Mouse (Mus musculus): Measurements from ENCODE around the gene Hspb7.

DNA sequence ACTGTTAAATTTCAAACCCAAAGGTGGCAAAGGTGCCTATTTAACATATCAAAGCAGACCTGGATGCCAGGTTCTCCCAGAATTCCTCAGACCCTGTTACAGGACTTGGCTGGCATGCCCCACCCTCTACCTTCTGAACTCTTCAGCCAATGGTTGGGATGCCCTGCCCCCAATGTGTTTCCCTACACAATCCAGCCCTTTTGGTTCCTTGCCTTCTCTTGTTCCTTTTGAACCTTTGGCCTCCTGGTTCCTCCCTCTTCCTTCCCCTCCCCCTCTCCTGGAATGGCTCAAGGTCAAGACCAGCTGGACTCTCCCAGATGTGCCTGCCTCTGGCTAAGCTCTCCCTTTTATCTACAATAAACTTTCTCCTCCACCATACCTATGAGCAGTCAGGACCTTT is 20.3 kb downstream of the Hspb7 start:
- TF ChIP-seq TAL1 (IDR thresholded peaks at IDR 0.05; ENCODE audit: low read length) (no peak), GATA1 (IDR thresholded peaks at IDR 0.05; ENCODE audit: low read length) (no peak)

Measured in erythroblast, embryonic 14.5 days (primary cell).